Mouse (Mus musculus): ENCODE measurements around the gene Coa7. TPM values are rescaled to one million over a fixed set of nuclear protein-coding genes. Genes with fewer than 3 reads are reported as not detected.
A peak's percentile ranks its signal among the peaks of the same experiment; 100 is the strongest.

Coa7 gene
- polyA plus RNA-seq, 1 experiment from 2014 or later: 31.9 TPM

DNA sequence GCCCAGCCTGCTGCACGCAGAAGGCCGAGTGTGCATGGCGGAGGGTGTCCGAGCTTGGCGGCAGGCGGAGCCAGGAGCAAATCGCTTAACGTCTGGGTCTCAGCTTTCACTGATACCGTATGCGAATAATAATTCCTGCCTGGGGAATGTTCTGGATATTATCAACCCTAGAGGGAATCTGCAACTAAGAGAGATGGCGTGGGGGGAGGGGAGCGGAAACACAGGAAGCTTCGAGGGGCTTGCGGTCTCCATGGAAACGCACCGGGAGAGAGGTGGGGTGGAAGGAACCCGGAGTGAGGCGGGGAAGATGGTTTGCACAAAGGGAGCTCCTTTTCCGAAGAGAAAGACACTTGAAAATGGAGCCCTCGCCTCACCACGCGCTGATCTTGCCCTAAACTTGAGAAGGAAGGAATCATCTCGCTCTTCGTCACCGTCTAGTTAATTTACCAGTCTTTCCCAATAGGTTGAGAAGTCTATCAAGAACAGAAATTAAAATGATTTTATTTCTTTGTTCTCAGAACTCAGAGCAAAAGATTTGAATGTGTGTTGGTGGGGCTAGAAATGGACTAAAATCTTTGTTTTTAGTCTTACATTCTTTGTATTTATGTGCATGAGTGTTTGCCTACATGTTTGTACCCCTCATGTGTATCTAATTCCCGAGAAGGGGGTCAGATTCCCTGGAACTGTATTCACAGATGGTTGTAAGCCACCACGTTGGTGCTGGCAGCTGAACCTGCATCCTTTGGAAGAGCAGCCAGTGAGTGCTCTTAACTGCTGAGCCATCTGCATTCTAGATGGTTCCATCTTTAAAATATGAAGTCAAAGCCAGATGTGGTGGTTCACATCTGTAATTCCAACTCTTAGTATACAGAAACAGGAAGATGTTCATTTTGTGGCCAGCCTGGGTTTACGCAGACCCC lies 32.5 kb downstream of the Coa7 start:
- Histone ChIP-seq H3K36me3 (ENCODE audit: insufficient read depth, low read length) (no peaks in the 10 kb centered on the region), H3K9me3 (ENCODE audit: low read length) (no peaks in the 10 kb centered on the region), H3K4me1 (ENCODE audit: insufficient read depth, low read depth, low read length) (peaks cover 8% of the 10 kb centered on the region; the same call in 1 of the 2 replicates), H3K27me3 (replicated peaks; ENCODE audit: insufficient read depth, low read length) (no peaks in the 10 kb centered on the region), H3K9ac (replicated peaks; ENCODE audit: low read depth) (no peak overlapping the region), H3K27ac (ENCODE audit: low read length) (no peak overlapping the region), H3K4me2 (replicated peaks; ENCODE audit: low read depth, low read length) (peak overlapping the region; percentile 49), H3K4me3 (ENCODE audit: low read depth, low read length) (peak overlapping the region; percentile 10; the same call in 1 of the 2 replicates)
- TF ChIP-seq EP300 (IDR thresholded peaks at IDR 0.05) (no peak), CTCF (IDR thresholded peaks at IDR 0.05) (peak; percentile 15; the same call in 1 of the 2 replicates)
- DNase-seq (ENCODE audit: low spot score) (peak; percentile 75), ATAC-seq (peak; percentile 15; the same call in 1 of the 2 replicates)
- WGBS: 9% methylated on average over 28 of the region's 28 CpGs

DNA sequence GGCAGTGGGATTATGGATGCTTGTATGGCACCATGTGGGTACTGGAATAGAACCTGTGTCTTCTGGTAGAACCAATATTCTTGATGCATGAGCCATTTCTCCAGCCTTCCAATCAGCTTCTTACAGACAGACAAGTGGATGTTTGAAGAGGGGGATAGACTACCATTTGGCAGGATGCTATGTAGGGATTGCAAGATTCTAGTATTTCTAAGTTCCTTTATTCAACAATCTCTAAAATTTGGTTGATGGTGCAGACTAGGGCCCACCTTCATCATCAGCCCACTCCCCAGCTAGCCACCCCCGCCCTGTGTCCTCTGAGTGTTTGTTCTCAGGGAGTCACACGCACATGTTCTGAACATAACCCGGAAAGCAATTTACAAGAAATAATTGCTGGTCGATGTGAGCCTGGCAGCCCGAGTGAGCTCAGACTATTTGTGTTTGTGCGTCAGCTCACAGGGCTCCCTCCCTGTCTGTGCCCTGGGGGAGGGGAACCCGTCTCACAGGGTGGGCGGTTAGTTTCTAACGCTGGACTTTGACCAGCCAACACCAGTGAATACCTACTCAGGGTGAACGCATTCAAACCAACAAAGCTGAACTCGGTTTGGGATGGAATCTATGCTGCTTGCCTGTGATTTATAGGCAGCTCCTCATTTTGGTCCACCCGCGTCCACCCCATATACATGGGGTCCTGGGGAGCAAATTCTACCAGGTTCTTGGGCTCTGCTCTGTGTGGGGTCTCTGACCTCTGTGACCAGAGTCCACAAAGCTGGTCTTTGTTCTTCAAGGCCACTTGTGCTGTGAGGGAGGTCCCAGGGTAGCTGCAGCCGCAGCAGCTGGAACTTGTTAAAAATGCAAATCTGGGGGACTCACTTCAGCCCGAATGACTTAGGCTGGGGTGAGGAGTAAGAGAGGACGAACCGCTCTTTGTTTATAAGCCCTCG lies 34.7 kb downstream of the Coa7 start:
- Histone ChIP-seq H3K4me2 (replicated peaks; ENCODE audit: low read depth, low read length) (0 out of 2 replicates have a peak overlapping the region, but pooled peaks have one; percentile 12), H3K4me3 (ENCODE audit: low read depth, low read length) (no peak overlapping the region), H3K36me3 (ENCODE audit: insufficient read depth, low read length) (no peaks in the 10 kb centered on the region), H3K27me3 (replicated peaks; ENCODE audit: insufficient read depth, low read length) (no peaks in the 10 kb centered on the region), H3K9me3 (ENCODE audit: low read length) (no peaks in the 10 kb centered on the region), H3K27ac (ENCODE audit: low read length) (peak overlapping the region; percentile 60), H3K9ac (replicated peaks; ENCODE audit: low read depth) (no peak overlapping the region), H3K4me1 (ENCODE audit: insufficient read depth, low read depth, low read length) (peaks cover 8% of the 10 kb centered on the region; the same call in 1 of the 2 replicates)
- 11% methylated on average over 18 of the region's 18 CpGs for WGBS
- DNase-seq (ENCODE audit: low spot score) (peak; percentile 34), ATAC-seq (peak; percentile 34)
- TF ChIP-seq EP300 (IDR thresholded peaks at IDR 0.05) (no peak), CTCF (IDR thresholded peaks at IDR 0.05) (no peak)

DNA sequence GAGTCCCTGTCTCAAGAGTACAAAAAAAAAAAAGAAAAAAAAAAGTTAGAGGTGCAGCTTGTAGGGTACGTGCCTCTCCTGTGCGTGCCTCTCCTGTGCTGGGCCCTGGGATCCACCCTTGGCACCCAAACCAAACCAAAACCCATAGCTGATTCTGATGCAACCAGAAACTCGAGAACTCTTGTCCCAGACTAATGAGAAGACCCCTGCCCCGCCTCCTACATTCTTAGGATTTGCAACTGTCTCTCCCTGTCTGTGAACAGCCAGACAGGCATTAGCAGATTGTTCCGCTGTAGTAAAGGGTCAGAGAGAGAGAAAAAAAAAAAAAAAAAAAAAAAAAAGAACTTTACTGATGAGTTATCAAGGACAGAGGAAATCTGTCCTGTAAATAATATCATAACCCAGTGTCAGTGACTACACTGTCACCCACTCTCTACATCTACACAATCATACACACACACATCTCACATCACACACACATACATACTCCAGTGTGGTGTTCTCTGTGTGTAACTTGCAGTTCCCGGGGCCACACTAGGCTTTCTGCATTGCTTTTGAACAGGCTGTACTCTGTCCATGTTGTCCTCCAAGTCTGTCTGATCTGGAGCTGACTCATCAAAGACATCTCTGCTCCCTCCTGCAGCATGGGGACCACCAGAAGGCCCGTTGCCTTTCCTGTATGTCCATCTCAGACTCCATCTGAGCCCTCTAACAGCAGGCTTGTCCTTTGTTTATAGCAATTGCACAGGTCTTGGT lies 35.6 kb downstream of the Coa7 start:
- H3K4me2 ChIP-seq (replicated peaks; ENCODE audit: low read depth, low read length): 0 out of 2 replicates have a peak overlapping the region, but pooled peaks have one; percentile 12
- 25% methylated on average over 7 of the region's 7 CpGs for WGBS
- DNase-seq (ENCODE audit: low spot score) (peak; percentile 86), ATAC-seq (peak; percentile 79)
- 0 out of 2 replicates have a peak, but pooled peaks have one; percentile 9 for TF ChIP-seq EP300 (IDR thresholded peaks at IDR 0.05)
- no peak for TF ChIP-seq CTCF (IDR thresholded peaks at IDR 0.05)
- H3K4me1 ChIP-seq (ENCODE audit: insufficient read depth, low read depth, low read length): peaks cover 8% of the 10 kb centered on the region; the same call in 1 of the 2 replicates
- H3K9me3 ChIP-seq (ENCODE audit: low read length): no peaks in the 10 kb centered on the region
- H3K27me3 ChIP-seq (replicated peaks; ENCODE audit: insufficient read depth, low read length): no peaks in the 10 kb centered on the region
- peak overlapping the region; percentile 60 for H3K27ac ChIP-seq (ENCODE audit: low read length)
- no peak overlapping the region for H3K4me3 ChIP-seq (ENCODE audit: low read depth, low read length)
- no peak overlapping the region for H3K9ac ChIP-seq (replicated peaks; ENCODE audit: low read depth)
- no peaks in the 10 kb centered on the region for H3K36me3 ChIP-seq (ENCODE audit: insufficient read depth, low read length)

DNA sequence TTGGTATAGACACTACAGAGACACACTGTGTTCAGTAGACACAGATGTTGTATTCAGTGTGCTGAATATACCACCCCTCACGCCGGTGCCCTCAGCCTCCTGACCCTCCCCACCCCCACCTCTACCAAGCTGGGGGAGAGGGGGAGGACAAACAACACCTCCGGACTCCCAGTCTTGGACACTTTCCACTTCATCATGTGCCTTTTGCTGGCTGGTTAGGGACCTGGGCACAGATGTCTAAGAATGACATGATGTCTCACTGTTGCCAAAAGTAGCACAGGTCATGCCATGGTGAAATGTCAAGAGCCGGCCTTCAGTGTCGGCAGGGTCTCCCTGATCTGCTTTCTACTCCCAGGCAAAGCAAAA lies 36.2 kb downstream of the Coa7 start:
- H3K27ac ChIP-seq (ENCODE audit: low read length): no peak overlapping the region
- ATAC-seq (peak; percentile 6; the same call in 1 of the 2 replicates), DNase-seq (ENCODE audit: low spot score) (no peak)
- no peaks in the 10 kb centered on the region for H3K9me3 ChIP-seq (ENCODE audit: low read length)
- no peaks in the 10 kb centered on the region for H3K27me3 ChIP-seq (replicated peaks; ENCODE audit: insufficient read depth, low read length)
- H3K9ac ChIP-seq (replicated peaks; ENCODE audit: low read depth): no peak overlapping the region
- WGBS: 31% methylated on average over 5 of the region's 5 CpGs
- TF ChIP-seq EP300 (IDR thresholded peaks at IDR 0.05) (no peak), CTCF (IDR thresholded peaks at IDR 0.05) (no peak)
- no peak overlapping the region for H3K4me2 ChIP-seq (replicated peaks; ENCODE audit: low read depth, low read length)
- no peak overlapping the region for H3K4me3 ChIP-seq (ENCODE audit: low read depth, low read length)
- H3K4me1 ChIP-seq (ENCODE audit: insufficient read depth, low read depth, low read length): peaks cover 8% of the 10 kb centered on the region; the same call in 1 of the 2 replicates
- no peaks in the 10 kb centered on the region for H3K36me3 ChIP-seq (ENCODE audit: insufficient read depth, low read length)

DNA sequence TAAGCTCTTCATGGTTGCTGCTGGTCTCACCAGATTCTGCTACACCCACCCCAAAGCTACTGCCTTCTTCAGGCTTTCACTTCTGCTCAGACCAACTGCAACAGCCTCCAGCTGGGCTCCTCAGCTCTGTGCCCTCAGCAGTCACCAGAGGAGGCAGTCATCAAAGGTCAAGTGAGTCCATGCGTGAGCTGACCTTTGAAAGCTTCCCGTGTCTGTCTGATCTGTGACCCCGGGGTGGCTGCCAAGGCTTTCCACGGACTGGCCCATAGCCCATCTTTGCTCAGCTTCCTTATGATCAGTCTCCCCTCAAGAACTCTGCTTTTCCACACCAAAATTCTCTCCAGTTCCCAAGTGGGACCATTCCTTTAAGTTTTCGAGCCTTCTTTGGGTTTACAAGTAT lies 41.3 kb downstream of the Coa7 start:
- ATAC-seq: peak; percentile 28
- DNase-seq (ENCODE audit: low spot score): no peak
- Histone ChIP-seq H3K4me1 (ENCODE audit: insufficient read depth, low read depth, low read length) (no peaks in the 10 kb centered on the region), H3K27ac (ENCODE audit: low read length) (no peak overlapping the region), H3K36me3 (ENCODE audit: insufficient read depth, low read length) (no peaks in the 10 kb centered on the region), H3K27me3 (replicated peaks; ENCODE audit: insufficient read depth, low read length) (no peaks in the 10 kb centered on the region), H3K4me3 (ENCODE audit: low read depth, low read length) (no peak overlapping the region), H3K4me2 (replicated peaks; ENCODE audit: low read depth, low read length) (no peak overlapping the region), H3K9ac (replicated peaks; ENCODE audit: low read depth) (no peak overlapping the region), H3K9me3 (ENCODE audit: low read length) (no peaks in the 10 kb centered on the region)
- whole genome bisulfite sequencing: 22% methylated on average over 5 of the region's 5 CpGs
- TF ChIP-seq CTCF (IDR thresholded peaks at IDR 0.05) (no peak), EP300 (IDR thresholded peaks at IDR 0.05) (no peak)
